Mouse (Mus musculus) B cell, adult 2 months (primary cell): ENCODE measurements around the gene Tsc22d3.

Source experiments
- DNase-seq, 2 experiments: peaks; one replicate each; pipeline ENCODE4 v3.0.0; 2022

The Tsc22d3 gene

DNA sequence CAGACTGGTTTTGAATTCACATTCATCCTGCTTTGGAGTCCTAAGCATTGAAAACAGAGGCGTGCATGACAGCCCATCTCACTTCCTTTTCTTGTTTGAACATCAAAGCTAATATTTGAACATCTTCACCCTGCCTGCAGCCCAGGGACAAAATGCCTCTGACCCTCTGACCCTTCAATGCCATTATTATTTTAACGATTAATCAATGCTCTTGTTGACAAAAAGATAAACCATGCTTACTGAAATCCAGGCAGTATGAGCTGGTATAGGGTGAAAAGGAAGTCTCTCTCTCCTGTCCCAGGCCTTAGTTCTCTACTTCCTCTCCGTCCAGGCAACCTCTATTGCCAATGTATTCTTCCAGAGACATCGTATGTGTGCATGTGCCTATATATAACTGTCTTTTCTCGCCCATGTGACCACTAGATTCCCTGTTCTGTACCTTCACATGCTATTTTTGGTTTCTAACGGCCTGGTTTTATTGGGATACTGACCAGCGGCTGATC is 106.9 kb downstream of the Tsc22d3 start:
- peak in 1 of 2 experiments; percentile 7 for DNase-seq

DNA sequence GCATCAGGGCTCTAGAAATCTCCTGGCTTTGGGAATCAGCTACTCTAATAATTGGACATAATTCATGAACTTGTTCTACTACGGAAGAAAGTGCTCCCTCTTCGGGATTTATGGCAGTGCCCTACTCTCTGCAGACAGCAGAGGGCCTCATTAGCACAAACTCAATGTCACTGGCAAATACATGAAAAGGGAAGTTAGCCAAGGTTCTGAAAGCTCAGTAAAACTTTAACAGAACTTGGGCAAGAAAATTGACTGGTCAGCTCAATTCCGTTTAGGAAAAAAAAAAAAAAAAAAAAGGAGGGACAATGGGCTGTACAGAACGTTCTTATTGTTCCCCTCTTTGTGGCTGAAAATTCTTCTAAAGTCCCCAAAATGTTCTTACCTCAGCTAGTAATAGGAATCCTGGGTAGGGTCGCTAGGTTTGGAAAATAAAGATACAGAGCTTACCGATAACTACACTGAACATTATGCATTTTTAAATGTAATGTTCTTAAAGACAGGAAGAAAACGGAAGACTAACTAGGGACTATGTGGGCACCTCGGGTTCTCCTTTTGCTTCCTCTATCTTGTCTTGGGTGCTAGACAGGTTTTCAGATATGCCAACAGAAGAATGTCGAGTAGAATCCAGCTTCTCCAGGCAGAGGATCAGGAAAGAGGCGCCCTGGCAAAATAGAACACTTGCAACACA is 108.4 kb downstream of the Tsc22d3 start:
- peak in 1 of 2 experiments; percentile 56 for DNase-seq

- no peak for DNase-seq
Measured at GRCm38 (mm10) chrX:140490203-140490602, 110.3 kb downstream of the Tsc22d3 start.
